Mouse (Mus musculus) cerebellum, adult 18-20 months (tissue): ENCODE results near the gene Serpina9.
A peak's percentile ranks its signal among the peaks of the same experiment; 100 is the strongest.
"Not testable (repeated sequence)": the region's sequence is repeated elsewhere in the genome, so short reads cannot be mapped to it uniquely, and the experiment has no call there.

Experiments used
- DNase-seq, 2 experiments: peaks; one replicate each; pipeline ENCODE4 v3.0.0; 2021

The Serpina9 gene

DNA sequence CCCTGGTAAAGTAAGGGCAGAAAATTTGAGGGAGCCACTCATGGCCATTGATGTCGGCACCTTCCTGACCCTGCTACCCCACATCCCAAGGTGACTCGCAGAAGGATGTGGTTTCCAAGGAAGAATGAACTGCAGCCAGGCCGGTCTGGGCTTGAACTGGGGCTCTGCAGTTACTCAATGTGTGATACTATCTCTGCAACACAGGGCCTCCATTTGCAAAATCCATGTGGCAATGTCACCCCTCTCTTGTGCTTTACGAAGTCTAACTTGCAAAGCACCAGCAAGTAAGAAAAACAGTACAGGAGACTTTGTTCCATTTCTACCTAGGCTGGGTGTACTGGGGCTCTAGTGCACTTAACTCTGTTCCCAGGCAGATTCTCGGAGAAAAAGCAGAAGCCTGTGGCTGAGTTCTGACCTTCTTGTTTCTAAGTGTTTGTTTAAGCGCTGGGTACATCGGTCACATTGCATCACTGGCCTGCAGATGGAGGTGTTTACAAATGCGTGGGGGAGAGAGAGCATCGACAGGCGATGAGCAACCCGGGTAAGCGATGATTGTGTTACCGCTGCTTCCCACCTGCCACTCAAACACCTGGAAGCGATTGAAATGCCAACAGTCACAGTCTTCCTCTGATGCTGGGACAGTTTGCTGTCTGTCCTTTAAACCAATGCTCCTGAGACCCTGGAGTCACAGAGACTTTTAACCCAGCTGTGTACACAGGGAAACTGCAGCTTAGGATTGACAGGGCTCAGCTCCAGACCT lies 24.6 kb downstream of the Serpina9 start:
- no peak for DNase-seq

DNA sequence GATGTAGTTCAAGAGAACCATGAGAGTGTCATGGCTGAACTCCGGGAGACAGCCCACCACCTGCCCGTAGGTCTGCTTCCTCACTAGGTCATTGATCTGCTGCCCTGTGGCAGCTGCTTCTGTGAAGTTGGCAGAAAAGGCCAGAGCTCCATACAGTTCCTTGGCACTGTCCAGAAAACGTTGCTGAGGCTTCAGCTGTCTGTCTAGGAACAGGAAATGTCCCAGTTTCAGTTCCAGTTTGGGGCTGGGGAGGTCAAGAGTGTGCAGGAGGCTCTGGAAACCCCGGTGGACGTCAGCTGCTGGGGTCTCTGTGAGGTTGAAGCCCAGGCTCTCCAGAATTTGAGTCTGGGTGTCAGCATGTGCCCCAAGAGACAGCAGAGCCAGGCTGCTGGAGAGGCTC lies 27.7 kb downstream of the Serpina9 start:
- no peak for DNase-seq

- peak; percentile 16 to 31 for DNase-seq
Measured at GRCm38 (mm10) chr12:103984935-103985334, 28.6 kb downstream of the Serpina9 start.

DNA sequence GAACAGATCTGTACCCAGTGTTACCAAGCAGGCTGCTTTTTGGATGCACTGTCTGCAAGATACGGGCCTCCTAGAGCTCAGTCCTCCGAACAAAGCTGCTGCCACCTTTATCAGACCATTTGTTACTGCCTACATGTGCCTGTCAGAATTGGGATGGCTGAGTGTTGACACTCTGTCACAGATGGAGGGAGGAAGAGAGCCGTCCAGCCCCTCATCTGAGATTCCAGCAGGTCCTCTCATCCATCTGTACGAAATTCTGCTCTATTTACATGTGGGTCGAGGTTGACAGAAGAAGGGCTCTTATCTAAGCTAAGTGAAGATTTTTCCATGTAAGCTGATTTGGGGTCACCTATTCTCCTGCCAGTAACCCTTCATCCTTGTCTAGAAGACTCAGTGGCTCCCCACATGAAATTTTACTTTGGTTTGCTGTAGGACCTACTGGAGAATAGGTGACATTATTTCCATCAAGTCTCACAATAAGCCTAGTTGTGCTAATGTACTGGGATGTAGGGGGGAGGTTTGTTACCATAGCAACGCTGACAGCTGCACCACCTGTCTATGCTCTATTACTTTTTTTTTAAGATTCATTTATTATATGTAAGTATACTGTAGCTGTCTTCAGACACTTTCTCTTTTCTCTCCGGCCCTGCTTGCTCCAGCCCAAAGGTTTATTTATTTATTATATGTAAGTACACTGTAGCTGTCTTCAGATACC lies 31.8 kb downstream of the Serpina9 start:
- DNase-seq: no peak

GRCm38 (mm10) chr12:103978294-103978693 lies 35.3 kb downstream of the Serpina9 start:
- no peak for DNase-seq

DNA sequence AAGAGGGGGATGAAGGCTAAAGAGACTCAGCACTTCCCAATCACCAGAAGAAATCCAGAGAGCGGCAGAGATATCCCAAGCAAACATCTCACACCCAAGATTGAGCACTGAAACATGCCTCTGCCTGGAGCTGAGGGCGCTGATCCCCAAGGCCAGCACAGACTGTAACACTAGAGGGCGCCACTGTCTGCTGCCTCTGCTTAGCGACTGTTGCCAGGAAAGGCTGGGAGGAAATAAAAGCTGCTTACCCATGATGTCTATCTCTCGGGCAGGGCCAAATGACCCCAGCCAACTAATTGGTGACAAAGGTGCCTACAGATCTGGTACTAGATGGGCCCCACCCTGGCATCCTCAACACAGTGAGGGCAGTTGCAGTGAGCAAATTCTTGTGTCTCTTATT lies 35.7 kb downstream of the Serpina9 start:
- peak in 1 of 2 experiments; percentile 15 for DNase-seq

GRCm38 (mm10) chr12:103977060-103977459 lies 36.5 kb downstream of the Serpina9 start:
- DNase-seq: no peak

GRCm38 (mm10) chr12:103971080-103971479 lies 42.5 kb downstream of the Serpina9 start:
- DNase-seq: no peak

DNA sequence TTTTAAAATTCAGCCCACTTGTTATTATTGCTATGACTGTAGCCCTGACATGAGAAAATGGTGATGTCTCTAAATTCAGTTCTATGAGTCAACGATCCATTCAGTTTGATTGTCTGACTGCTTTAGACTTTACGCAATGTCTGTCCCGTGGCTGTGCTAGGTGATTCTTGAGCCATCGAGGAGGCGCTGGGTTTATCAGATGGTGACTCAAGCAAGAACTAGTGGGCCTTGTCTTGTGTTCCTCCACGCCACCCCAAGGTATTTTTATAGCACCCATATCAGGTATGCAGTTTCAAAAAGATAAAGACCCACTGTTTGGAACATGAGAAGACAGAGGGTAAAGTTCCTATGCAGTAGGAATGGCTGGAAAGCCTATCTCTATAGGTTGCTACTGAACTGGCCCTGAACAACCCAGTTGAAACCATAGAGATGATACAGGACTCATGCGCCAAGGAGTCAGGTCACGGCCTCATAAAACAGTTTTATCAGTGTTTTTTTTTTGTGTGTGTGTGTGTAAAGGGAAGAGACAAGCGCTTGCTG lies 43.9 kb downstream of the Serpina9 start:
- DNase-seq: no peak

DNA sequence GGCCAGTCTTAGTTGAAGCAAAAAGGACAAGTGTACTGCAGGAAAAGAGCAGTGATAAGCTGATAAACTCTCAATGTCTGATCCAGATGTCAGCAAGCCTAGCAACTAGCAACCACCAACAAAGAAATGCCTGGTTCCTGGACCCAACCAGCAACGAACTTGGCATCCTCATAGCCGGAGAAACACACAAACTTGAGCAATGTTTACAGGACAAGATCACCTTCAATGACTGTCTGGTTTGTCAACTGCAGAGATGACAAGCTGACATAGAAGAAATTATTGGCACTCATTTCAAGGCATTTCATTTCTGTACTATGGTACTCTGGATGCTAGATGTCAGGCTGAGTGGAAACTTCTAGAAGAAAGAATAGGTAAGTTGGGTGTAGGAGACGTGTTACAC lies 46.8 kb downstream of the Serpina9 start:
- no peak for DNase-seq

DNA sequence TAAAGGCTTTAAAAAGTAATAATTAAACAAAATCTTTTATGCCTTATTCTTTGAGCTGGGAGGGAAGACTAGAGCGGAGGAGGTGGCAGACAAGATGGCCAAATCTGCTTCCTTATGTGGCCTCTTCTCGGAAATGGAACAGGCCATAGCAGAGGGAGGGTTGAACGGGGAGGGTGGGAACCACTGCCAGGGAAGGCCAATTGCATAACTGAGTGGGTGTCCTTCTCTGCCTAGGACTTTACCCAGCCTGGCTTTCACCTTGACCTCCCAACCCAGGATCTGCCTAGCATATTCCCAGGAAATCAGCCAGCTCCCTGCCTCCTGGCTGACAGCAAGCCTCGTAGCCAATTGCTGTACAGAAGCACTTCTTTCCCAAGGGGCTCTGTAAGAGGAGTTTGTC lies 50.3 kb downstream of the Serpina9 start:
- no peak for DNase-seq

- no peak for DNase-seq
Measured at GRCm38 (mm10) chr12:103962860-103963259, 50.7 kb downstream of the Serpina9 start.

- DNase-seq: no peak
Measured at GRCm38 (mm10) chr12:103962337-103962736, 51.2 kb downstream of the Serpina9 start.

- DNase-seq: no peak
Measured at GRCm38 (mm10) chr12:103961716-103962115, 51.8 kb downstream of the Serpina9 start.

DNA sequence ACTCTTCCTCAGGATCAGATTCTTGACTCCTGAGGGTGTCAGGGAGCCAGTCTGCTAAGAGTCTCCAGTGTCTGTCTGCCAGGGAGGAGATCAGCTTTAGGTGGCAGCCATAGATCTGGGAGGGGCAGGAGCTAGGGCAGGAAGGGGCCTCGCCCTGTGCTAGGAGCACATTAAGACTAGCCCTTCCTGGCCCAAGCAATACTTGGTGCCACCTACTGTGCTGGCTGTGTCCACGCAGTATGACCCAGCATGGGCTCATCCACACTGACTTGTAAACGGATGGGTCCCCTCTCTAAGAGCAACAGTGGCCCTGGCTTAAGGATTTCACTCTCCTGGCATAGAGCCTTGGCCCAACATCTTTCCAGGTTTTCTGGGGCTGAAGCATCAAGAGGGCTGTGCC lies 54.8 kb downstream of the Serpina9 start, which contains the start of gene Serpina1e:
Gene Serpina1e, minus strand, starts transcription at position 178 of the 400 bp plus-strand sequence.
- no peak for DNase-seq

DNA sequence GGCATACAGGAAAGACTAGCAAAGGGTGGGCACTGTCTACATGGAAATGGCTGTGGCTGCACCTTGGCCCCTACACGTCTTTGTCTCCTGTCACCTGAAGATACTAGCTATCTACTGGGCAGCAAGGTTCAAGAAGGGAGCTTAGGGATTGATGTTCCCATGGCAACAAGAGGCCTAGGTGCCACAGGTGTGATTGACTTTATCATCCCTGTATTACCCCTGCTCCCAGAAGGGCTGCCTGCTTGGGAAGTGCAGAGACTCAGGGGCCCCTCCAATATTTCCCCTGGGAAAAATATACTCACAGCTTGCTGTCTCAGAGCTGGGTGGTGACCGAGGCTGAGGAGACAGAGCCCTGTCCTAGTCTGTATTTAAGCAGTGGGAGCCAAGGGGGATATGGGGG lies 57.0 kb downstream of the Serpina9 start:
- DNase-seq: not testable (repeated sequence)

DNA sequence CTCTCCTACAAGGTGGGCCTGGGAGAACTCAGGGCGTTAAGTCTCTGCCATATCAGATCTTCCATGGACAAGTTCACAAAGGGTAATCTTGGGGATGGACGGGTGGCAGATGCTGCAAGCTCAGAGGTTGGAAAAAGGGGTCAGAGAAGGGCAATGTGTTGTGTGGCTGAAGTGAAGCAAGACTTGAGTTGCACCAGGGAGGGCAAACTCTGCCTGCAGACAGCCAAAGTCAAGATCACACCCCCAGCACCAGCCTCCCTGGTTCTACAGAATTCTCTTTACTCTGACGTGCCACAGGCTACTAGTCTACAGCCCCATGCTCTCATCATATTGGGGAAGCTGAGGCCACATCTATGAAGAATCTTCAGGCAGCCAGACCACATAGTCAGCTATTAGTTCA lies 60.6 kb downstream of the Serpina9 start:
- not testable (repeated sequence) for DNase-seq

- no peak for DNase-seq
Measured at GRCm38 (mm10) chr12:103946243-103946642, 67.3 kb downstream of the Serpina9 start.
